Mouse (Mus musculus) myocyte (in vitro differentiated cells): ENCODE data around the gene Srd5a1. TPM values are rescaled to one million over a fixed set of nuclear protein-coding genes. Genes with fewer than 3 reads are reported as not detected.

ENCODE experiments used
- H3K27me3 ChIP-seq: one replicate; pipeline ENCODE4 v1.6.1; 2011; ENCODE audit not compliant: control insufficient read depth, insufficient read depth, insufficient read length
- H3K36me3 ChIP-seq: one replicate; pipeline ENCODE4 v1.6.1; 2011; ENCODE audit not compliant: control insufficient read depth, insufficient read depth
- H3K4me2 ChIP-seq: one replicate; pipeline ENCODE4 v1.6.1; 2011; ENCODE audit warnings: low read depth, control low read depth
- H3K4me3 ChIP-seq: one replicate; pipeline ENCODE4 v1.5.1; 2011; ENCODE audit warnings: mild to moderate bottlenecking, control low read depth, moderate library complexity
- H3K79me2 ChIP-seq: one replicate; pipeline ENCODE4 v1.6.1; 2011; ENCODE audit not compliant: control insufficient read depth, insufficient read depth
- H3ac ChIP-seq: one replicate; pipeline ENCODE4 v1.6.1; 2011; ENCODE audit not compliant: control insufficient read depth, insufficient read length
- CEBPB ChIP-seq: IDR thresholded peaks from 2 replicates; pipeline ENCODE4 v1.6.1; 2011; ENCODE audit warnings: mild to moderate bottlenecking, moderate library complexity; ENCODE audit not compliant: poor library complexity, insufficient read depth, severe bottlenecking
- E2F4 ChIP-seq: IDR thresholded peaks from one replicate; pipeline ENCODE4 v1.6.1; 2011; ENCODE audit warnings: mild to moderate bottlenecking, control low read depth, moderate library complexity; ENCODE audit not compliant: insufficient read depth
- MAX ChIP-seq: IDR thresholded peaks from one replicate; pipeline ENCODE4 v1.6.1; 2011; ENCODE audit warnings: low read depth, mild to moderate bottlenecking, control low read depth
- MYOD1 ChIP-seq, 3 experiments: IDR thresholded peaks; one replicate each; pipeline ENCODE4 v1.6.1; 2011; ENCODE audit warnings: control low read depth in 2 of 3, low read depth in 2 of 3, mild to moderate bottlenecking in 2 of 3, moderate library complexity in 1 of 3; ENCODE audit not compliant: insufficient read length in 2 of 3, control insufficient read depth in 1 of 3
- MYOG ChIP-seq, 3 experiments: IDR thresholded peaks; one replicate each; pipeline ENCODE4 v1.6.1; 2011; ENCODE audit warnings: control low read depth in 2 of 3, low read depth in 2 of 3, mild to moderate bottlenecking in 2 of 3; ENCODE audit not compliant: insufficient read length in 2 of 3, control insufficient read depth in 1 of 3, insufficient read depth in 1 of 3
- POLR2A ChIP-seq: IDR thresholded peaks from one replicate; pipeline ENCODE4 v1.6.1; 2011; ENCODE audit warnings: low read depth, mild to moderate bottlenecking, control low read depth, moderate library complexity; ENCODE audit not compliant: insufficient read length
- POLR2AphosphoS2 ChIP-seq: IDR thresholded peaks from one replicate; pipeline ENCODE4 v1.6.1; 2011; ENCODE audit warnings: low read depth, control low read depth; ENCODE audit not compliant: insufficient read length
- REST ChIP-seq: IDR thresholded peaks from one replicate; pipeline ENCODE4 v1.6.1; 2011; ENCODE audit warnings: mild to moderate bottlenecking, control low read depth, moderate library complexity; ENCODE audit not compliant: insufficient read depth, insufficient read length
- SRF ChIP-seq: IDR thresholded peaks from one replicate; pipeline ENCODE4 v1.6.1; 2011; ENCODE audit warnings: low read depth; ENCODE audit not compliant: control insufficient read depth, insufficient read length
- TCF12 ChIP-seq: IDR thresholded peaks from one replicate; pipeline ENCODE4 v1.6.1; 2011; ENCODE audit warnings: mild to moderate bottlenecking, control low read depth; ENCODE audit not compliant: poor library complexity, insufficient read depth, severe bottlenecking
- TCF3 ChIP-seq: IDR thresholded peaks from one replicate; pipeline ENCODE4 v1.6.1; 2011; ENCODE audit warnings: low read depth, control low read depth; ENCODE audit not compliant: insufficient read length
- USF1 ChIP-seq: IDR thresholded peaks from one replicate; pipeline ENCODE4 v1.6.1; 2011; ENCODE audit warnings: low read depth, mild to moderate bottlenecking, control low read depth, moderate library complexity
- polyA plus RNA-seq: library from polyadenylated mRNA; unstranded; fragments of >200 nt; fragmentation: generic; extraction: Trizol; gene quantifications from one replicate; pipeline ENCODE4 v1.2.1, GENCODE M21; 2012; ENCODE audit warnings: missing spikeins

The Srd5a1 gene
- polyA plus RNA-seq, 1 experiment: 2.7 TPM

GRCm38 (mm10) chr13:69541776-69542175 is 69.5 kb downstream of the Srd5a1 start:
- Histone ChIP-seq H3K27me3 (no peaks in the 10 kb centered on the region), H3ac (no peak overlapping the region), H3K79me2 (no peaks in the 10 kb centered on the region), H3K4me3 (no peak overlapping the region), H3K4me2 (peak overlapping the region; percentile 48), H3K36me3 (no peaks in the 10 kb centered on the region)
- TF ChIP-seq TCF12: no peak
- no peak for TF ChIP-seq CEBPB
- TF ChIP-seq SRF: no peak
- no peak for TF ChIP-seq POLR2A
- TF ChIP-seq E2F4: no peak

- H3K36me3 ChIP-seq: no peaks in the 10 kb centered on the region
- peak overlapping the region; percentile 48 for H3K4me2 ChIP-seq
- no peaks in the 10 kb centered on the region for H3K79me2 ChIP-seq
- TF ChIP-seq POLR2AphosphoS2: no peak
- H3K27me3 ChIP-seq: no peaks in the 10 kb centered on the region
- H3ac ChIP-seq: no peak overlapping the region
- no peak overlapping the region for H3K4me3 ChIP-seq
Measured at GRCm38 (mm10) chr13:69541209-69541608, 70.0 kb downstream of the Srd5a1 start.

GRCm38 (mm10) chr13:69538327-69538726 is 72.9 kb downstream of the Srd5a1 start:
- H3K4me2 ChIP-seq: no peak overlapping the region
- no peak overlapping the region for H3K4me3 ChIP-seq
- H3K36me3 ChIP-seq: no peaks in the 10 kb centered on the region
- no peaks in the 10 kb centered on the region for H3K79me2 ChIP-seq
- H3ac ChIP-seq: no peak overlapping the region
- H3K27me3 ChIP-seq: no peaks in the 10 kb centered on the region
- no peak for TF ChIP-seq MYOD1 (IDR thresholded peaks at IDR 0.05; ENCODE audit: control insufficient read depth in 1 of 3, insufficient read length in 2 of 3, low read depth in 2 of 3)
- TF ChIP-seq TCF3: no peak
- no peak for TF ChIP-seq CEBPB
- TF ChIP-seq POLR2A: no peak
- no peak for TF ChIP-seq POLR2AphosphoS2
- no peak for TF ChIP-seq TCF12
- TF ChIP-seq MAX: no peak
- no peak for TF ChIP-seq USF1

GRCm38 (mm10) chr13:69537366-69537765 is 73.9 kb downstream of the Srd5a1 start:
- peaks cover 9% of the 10 kb centered on the region for H3K79me2 ChIP-seq
- H3K27me3 ChIP-seq: no peaks in the 10 kb centered on the region
- H3K36me3 ChIP-seq: no peaks in the 10 kb centered on the region
- no peak overlapping the region for H3ac ChIP-seq
- no peak overlapping the region for H3K4me3 ChIP-seq
- H3K4me2 ChIP-seq: no peak overlapping the region
- TF ChIP-seq REST: no peak
- TF ChIP-seq TCF3: no peak
- TF ChIP-seq POLR2AphosphoS2: no peak
- TF ChIP-seq E2F4: no peak
- no peak for TF ChIP-seq SRF
- TF ChIP-seq USF1: no peak
- TF ChIP-seq CEBPB: no peak
- no peak for TF ChIP-seq MYOG (IDR thresholded peaks at IDR 0.05; ENCODE audit: control insufficient read depth in 1 of 3, insufficient read depth in 1 of 3, insufficient read length in 2 of 3, low read depth in 2 of 3)
- no peak for TF ChIP-seq POLR2A

GRCm38 (mm10) chr13:69536021-69536420 is 75.2 kb downstream of the Srd5a1 start:
- Histone ChIP-seq H3ac (no peak overlapping the region), H3K27me3 (no peaks in the 10 kb centered on the region), H3K36me3 (no peaks in the 10 kb centered on the region), H3K79me2 (peaks cover 23% of the 10 kb centered on the region), H3K4me2 (peak overlapping the region; percentile 79), H3K4me3 (peak overlapping the region; percentile 58)
- no peak for TF ChIP-seq POLR2A
- no peak for TF ChIP-seq SRF
- no peak for TF ChIP-seq TCF3
- TF ChIP-seq MYOD1 (IDR thresholded peaks at IDR 0.05; ENCODE audit: control insufficient read depth in 1 of 3, insufficient read length in 2 of 3, low read depth in 2 of 3): no peak
- no peak for TF ChIP-seq REST
- TF ChIP-seq TCF12: no peak

- H3K4me3 ChIP-seq: peak overlapping the region; percentile 58
- no peaks in the 10 kb centered on the region for H3K36me3 ChIP-seq
- peak overlapping the region; percentile 79 for H3K4me2 ChIP-seq
- peak overlapping the region; percentile 94 for H3ac ChIP-seq
- no peak for TF ChIP-seq CEBPB
- TF ChIP-seq MYOD1 (IDR thresholded peaks at IDR 0.05; ENCODE audit: control insufficient read depth in 1 of 3, insufficient read length in 2 of 3, low read depth in 2 of 3): peak in 1 of 3 experiments; percentile 34
- peak; percentile 52 for TF ChIP-seq USF1
- TF ChIP-seq POLR2AphosphoS2: peak; percentile 84
- peak; percentile 69 for TF ChIP-seq E2F4
- TF ChIP-seq MYOG (IDR thresholded peaks at IDR 0.05; ENCODE audit: control insufficient read depth in 1 of 3, insufficient read depth in 1 of 3, insufficient read length in 2 of 3, low read depth in 2 of 3): peak in 2 of 3 experiments; percentile 30 to 58
- TF ChIP-seq POLR2A: peak; percentile 78
- no peak for TF ChIP-seq SRF
- no peaks in the 10 kb centered on the region for H3K27me3 ChIP-seq
- H3K79me2 ChIP-seq: peaks cover 34% of the 10 kb centered on the region
Measured at GRCm38 (mm10) chr13:69534654-69535551, 76.3 kb downstream of the Srd5a1 start.
